Mouse (Mus musculus) lung, adult 18-20 months (tissue): ENCODE data around the gene Gm3099.
"Not testable (repeated sequence)": the region's sequence is repeated elsewhere in the genome, so short reads cannot be mapped to it uniquely, and the experiment has no call there.

ENCODE experiments used
- DNase-seq, 2 experiments: peaks; one replicate each; pipeline ENCODE4 v3.0.0; 2022; ENCODE audit warnings: mixed read lengths in 2 of 2

Gene Gm3099

DNA sequence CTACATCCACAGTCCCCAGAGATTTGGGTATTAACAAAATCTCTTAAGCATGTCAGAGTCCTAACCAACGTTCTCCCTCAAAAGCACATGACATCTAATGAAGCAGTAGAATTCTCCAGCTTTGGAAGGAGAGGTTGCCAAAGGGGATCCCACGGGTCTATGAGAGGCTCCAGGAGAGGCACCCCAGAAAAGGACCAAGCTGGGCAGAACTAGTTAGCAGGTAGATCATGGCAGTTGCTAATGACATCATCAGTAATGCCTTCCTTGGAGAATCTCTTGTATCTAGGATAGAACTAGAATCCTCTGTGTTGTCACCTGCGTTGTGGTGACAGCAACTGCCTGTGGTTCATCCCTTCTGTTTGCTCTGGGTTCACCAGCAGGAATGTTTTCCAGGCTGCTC, at the start of gene Gm3099:
Gene Gm3099 (plus strand): TSS at position 301 of the 400 bp plus-strand sequence.
- not testable (repeated sequence) for DNase-seq

DNA sequence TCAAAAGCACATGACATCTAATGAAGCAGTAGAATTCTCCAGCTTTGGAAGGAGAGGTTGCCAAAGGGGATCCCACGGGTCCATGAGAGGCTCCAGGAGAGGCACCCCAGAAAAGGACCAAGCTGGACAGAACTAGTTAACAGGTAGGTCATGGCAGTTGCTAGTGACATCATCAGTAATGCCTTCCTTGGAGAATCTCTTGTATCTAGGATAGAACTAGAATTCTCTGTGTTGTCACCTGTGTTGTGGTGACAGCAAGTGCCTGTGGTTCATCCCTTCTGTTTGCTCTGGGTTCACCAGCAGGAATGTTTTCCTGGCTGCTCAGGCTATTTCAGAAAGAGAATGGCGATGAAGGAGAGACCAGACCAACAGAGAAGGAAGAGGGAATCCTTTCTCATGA, 34.9 kb upstream of the Gm3099 start, which contains the start of gene Gm3095:
Gene Gm3095 (plus strand): TSS at position 301 of the 400 bp plus-strand sequence.
- not testable (repeated sequence) for DNase-seq

DNA sequence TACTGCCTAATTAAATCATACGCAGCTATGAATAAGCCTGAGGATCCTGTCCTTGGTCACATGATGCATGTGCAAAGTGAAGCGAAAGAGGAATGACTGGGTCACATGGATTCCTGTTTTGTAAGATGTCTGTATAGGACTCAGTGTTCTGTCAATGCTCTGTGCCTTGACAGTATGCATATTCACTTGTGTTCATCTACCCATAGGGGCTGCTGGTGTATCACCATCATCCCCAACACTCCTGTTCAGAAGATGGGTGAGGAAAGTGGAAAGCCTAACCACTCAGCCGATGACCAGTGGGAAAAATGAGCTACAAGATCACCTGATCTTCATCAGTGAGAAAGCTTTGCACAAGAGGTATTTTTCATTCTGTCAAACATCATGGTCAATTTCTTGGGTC, 25.4 kb downstream of the Gm3099 start, which contains the start of gene Gm5796:
Gene Gm5796 (plus strand): TSS at position 301 of the 400 bp plus-strand sequence.
- DNase-seq, result not testable (repeated sequence)
